Mouse (Mus musculus): ENCODE measurements around the gene Cntnap2.

Cntnap2 gene

GRCm38 (mm10) chr6:45059091-45059490, at the start of gene Cntnap2:
Gene Cntnap2 (plus strand): TSS chr6:45059357.
- CTCF ChIA-PET, result no interaction called here

- CTCF ChIA-PET, result no interaction called here
Measured at GRCm38 (mm10) chr6:45026011-45026682, 33.0 kb upstream of the Cntnap2 start.

GRCm38 (mm10) chr6:45039454-45039853, 19.7 kb upstream of the Cntnap2 start:
- CTCF ChIA-PET, result no interaction called here

GRCm38 (mm10) chr6:45059556-45060471, 657 bp downstream of the Cntnap2 start:
- CTCF ChIA-PET, result no interaction called here

- CTCF ChIA-PET, result no interaction called here
Measured at GRCm38 (mm10) chr6:45062214-45062997, 3.2 kb downstream of the Cntnap2 start.

GRCm38 (mm10) chr6:45088304-45088703, 29.1 kb downstream of the Cntnap2 start:
- CTCF ChIA-PET, result no interaction called here

GRCm38 (mm10) chr6:45113613-45114012, 54.5 kb downstream of the Cntnap2 start:
- CTCF ChIA-PET, result no interaction called here

- CTCF ChIA-PET, result no interaction called here
Measured at GRCm38 (mm10) chr6:45144882-45145281, 85.7 kb downstream of the Cntnap2 start.

- CTCF ChIA-PET, result no interaction called here
Measured at GRCm38 (mm10) chr6:45205039-45205438, 145.9 kb downstream of the Cntnap2 start.

GRCm38 (mm10) chr6:45214330-45214729, 155.2 kb downstream of the Cntnap2 start:
- CTCF ChIA-PET, result no interaction called here

GRCm38 (mm10) chr6:45229002-45229401, 169.8 kb downstream of the Cntnap2 start:
- CTCF ChIA-PET, result no interaction called here

- CTCF ChIA-PET, result no interaction called here
Measured at GRCm38 (mm10) chr6:45232571-45232970, 173.4 kb downstream of the Cntnap2 start.

GRCm38 (mm10) chr6:45236531-45236930, 177.4 kb downstream of the Cntnap2 start:
- CTCF ChIA-PET, result no interaction called here

- CTCF ChIA-PET, result no interaction called here
Measured at GRCm38 (mm10) chr6:45238117-45238516, 179.0 kb downstream of the Cntnap2 start.

- CTCF ChIA-PET, result no interaction called here
Measured at GRCm38 (mm10) chr6:45241218-45241617, 182.1 kb downstream of the Cntnap2 start.

- CTCF ChIA-PET, result no interaction called here
Measured at GRCm38 (mm10) chr6:45244680-45245079, 185.5 kb downstream of the Cntnap2 start.

- CTCF ChIA-PET, result no interaction called here
Measured at GRCm38 (mm10) chr6:45258047-45258446, 198.9 kb downstream of the Cntnap2 start.

GRCm38 (mm10) chr6:45271537-45271936, 212.4 kb downstream of the Cntnap2 start:
- CTCF ChIA-PET, result interaction anchor here (0.7 kb wide), 1 partner anchor 45 kb away, joined by 4 read pairs; no protein-coding TSS in a partner anchor

- CTCF ChIA-PET, result no interaction called here
Measured at GRCm38 (mm10) chr6:45273259-45273775, 214.2 kb downstream of the Cntnap2 start.

- CTCF ChIA-PET, result no interaction called here
Measured at GRCm38 (mm10) chr6:45290154-45290553, 231.0 kb downstream of the Cntnap2 start.

GRCm38 (mm10) chr6:45317455-45317854, 258.3 kb downstream of the Cntnap2 start:
- CTCF ChIA-PET, result no interaction called here

GRCm38 (mm10) chr6:45323505-45323904, 264.3 kb downstream of the Cntnap2 start:
- CTCF ChIA-PET, result no interaction called here
